Mouse (Mus musculus) small intestine, adult 2 months (tissue): Measurements from ENCODE around the gene Speg. TPM values are rescaled to one million over a fixed set of nuclear protein-coding genes. Genes with fewer than 3 reads are reported as not detected.

ENCODE experiments used
- H3K27ac ChIP-seq: fragments of 200-500 bp; 2 replicates; pipeline ENCODE4 v1.5.1; 2012; ENCODE audit warnings: low read depth, low read length, control low read depth, inconsistent platforms; ENCODE audit not compliant: insufficient read depth
- H3K27me3 ChIP-seq: fragments of 200-500 bp; 2 replicates; pipeline ENCODE4 v1.6.1; 2012; ENCODE audit warnings: mild to moderate bottlenecking, moderate library complexity, low read length, inconsistent platforms; ENCODE audit not compliant: control insufficient read depth, insufficient read depth
- H3K36me3 ChIP-seq: fragments of 200-500 bp; 2 replicates; pipeline ENCODE4 v1.6.1; 2012; ENCODE audit warnings: mild to moderate bottlenecking, low read length, control low read depth, inconsistent platforms; ENCODE audit not compliant: control insufficient read depth, insufficient read depth
- H3K4me1 ChIP-seq: fragments of 200-500 bp; 2 replicates; pipeline ENCODE4 v1.6.1; 2012; ENCODE audit warnings: low read length, inconsistent platforms, mixed read lengths; ENCODE audit not compliant: control insufficient read depth, insufficient read depth, insufficient read length
- H3K4me3 ChIP-seq: fragments of 200-500 bp; 2 replicates; pipeline ENCODE4 v1.5.1; 2012; ENCODE audit warnings: low read depth, mild to moderate bottlenecking, control low read depth, inconsistent platforms, low read length, moderate library complexity
- CTCF ChIP-seq: fragments of 200-500 bp; IDR thresholded peaks from 2 replicates; pipeline ENCODE4 v1.5.1; 2012; ENCODE audit warnings: low read depth, mild to moderate bottlenecking, control low read depth, inconsistent platforms, low read length, moderate library complexity, mixed read lengths; ENCODE audit not compliant: insufficient replicate concordance, insufficient read length; ENCODE audit errors: extremely low read depth
- POLR2A ChIP-seq: fragments of 200-500 bp; IDR thresholded peaks from 2 replicates; pipeline ENCODE4 v1.6.1; 2012; ENCODE audit warnings: low read depth, mild to moderate bottlenecking, control low read depth, inconsistent platforms, low read length, moderate library complexity
- WGBS: fragments of 180-500 bp; shearing (Covaris S2); methylation state at CpG from one replicate; pipeline ENCODE4 v1.1.7; 2018; 5-methylcytosine and 5-hydroxymethylcytosine counted together
- polyA plus RNA-seq: library from polyadenylated mRNA; depleted of rRNA; stranded (reverse); fragments of >200 nt; gene quantifications from 2 replicates; pipeline ENCODE4 v1.2.3, GENCODE M21; 2012

The Speg gene
- polyA plus RNA-seq, 1 experiment: 23.2 TPM

DNA sequence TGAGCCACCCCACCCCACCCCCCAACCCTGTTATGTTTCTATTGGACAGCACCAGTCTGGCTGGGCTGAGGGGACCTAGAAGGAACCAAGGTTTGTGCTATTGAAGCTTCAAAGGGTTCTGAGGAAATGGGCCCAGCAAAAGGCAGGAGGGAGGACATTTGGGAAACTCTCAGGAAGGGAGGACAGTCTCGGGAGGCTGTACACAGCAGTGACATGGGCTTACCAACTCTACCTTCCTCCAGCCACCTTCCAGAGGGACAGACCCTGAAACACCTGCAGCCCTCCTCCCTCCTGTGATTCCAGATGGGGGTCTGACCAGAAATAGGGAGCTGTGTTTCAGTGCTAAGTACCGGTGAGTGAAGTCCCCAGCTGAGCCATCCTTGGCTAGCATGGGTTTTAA, 34.6 kb upstream of the Speg start:
- Histone ChIP-seq H3K27me3 (no peaks in the 10 kb centered on the region), H3K27ac (no peak overlapping the region), H3K4me1 (peaks cover 18% of the 10 kb centered on the region), H3K4me3 (no peak overlapping the region), H3K36me3 (no peaks in the 10 kb centered on the region)
- 88% methylated on average over 2 of the region's 2 CpGs for WGBS
- TF ChIP-seq CTCF (no peak), POLR2A (no peak)

DNA sequence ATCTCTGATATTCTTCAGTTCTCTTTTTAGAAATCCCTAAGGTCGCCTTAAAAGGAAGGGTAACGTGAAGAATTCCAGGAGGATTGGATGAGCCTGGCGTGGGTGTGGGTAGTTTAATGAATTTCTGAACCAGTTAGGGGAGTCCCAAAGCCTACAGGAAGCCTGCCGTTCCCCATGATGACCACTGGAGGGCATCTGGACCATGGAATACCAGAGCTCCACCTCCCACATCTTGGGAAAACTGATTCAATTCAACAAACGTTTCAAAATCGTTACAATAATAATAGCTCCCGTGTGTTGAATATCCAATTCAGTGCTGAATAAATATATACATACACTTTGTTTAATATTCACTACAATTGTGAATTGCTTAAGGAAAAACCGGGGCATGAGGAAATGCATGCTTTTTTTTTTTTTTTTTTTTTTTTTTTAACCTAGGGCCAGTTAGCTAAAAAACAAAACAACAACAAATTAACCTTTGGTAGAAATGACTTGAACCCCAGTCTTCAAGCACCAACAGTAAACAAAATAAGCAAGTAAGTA, 32.2 kb upstream of the Speg start:
- WGBS: 1% methylated on average over 8 of the region's 8 CpGs
- Histone ChIP-seq H3K4me3 (no peak overlapping the region), H3K36me3 (no peaks in the 10 kb centered on the region), H3K27me3 (no peaks in the 10 kb centered on the region), H3K27ac (no peak overlapping the region), H3K4me1 (peaks cover 6% of the 10 kb centered on the region; the same call in 1 of the 2 replicates)
- TF ChIP-seq POLR2A: no peak
- TF ChIP-seq CTCF: peak; percentile 89; the same call in 1 of the 2 replicates

DNA sequence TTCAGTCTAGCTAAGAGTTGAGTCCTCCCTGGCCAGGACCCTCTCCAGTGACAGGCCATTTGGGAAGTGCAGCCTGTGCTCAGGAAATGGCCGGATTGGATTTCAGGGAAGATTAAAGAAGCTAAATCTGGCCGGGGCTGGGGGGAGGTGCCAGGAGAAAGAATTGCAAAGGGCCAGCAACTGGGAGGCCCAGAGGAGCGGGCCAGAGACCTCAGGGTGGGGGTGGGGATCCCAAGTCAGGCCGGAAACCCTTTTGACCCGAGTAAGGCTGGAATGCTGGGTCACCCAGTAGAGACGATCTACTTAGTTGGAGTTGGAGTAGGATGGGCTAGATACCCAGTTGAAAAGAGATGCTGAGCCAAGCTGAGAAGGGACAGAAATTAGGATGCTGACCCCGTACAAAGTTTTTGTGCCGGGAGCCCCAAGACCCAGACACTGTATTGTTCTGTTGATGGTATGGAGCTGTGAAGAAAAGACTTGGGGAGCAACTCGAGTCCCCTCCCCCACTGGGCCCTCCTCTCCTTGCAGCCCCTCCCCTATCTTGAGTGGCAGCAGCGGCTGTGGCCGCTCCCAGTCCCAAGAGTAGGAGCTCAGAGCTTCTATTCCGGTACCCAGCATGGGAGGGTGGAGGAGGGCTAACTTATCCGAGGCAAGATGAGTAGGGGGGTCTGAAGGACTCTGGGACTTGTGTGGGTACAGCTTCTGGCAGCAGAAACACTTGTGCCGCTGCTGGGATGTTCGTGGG, 30.6 kb upstream of the Speg start:
- no peak overlapping the region; the same call in 1 of the 2 replicates for H3K4me3 ChIP-seq
- 34% methylated on average over 15 of the region's 15 CpGs for WGBS
- H3K36me3 ChIP-seq: no peaks in the 10 kb centered on the region
- H3K27me3 ChIP-seq: no peaks in the 10 kb centered on the region
- peak overlapping the region; percentile 64 for H3K27ac ChIP-seq
- TF ChIP-seq POLR2A (no peak), CTCF (0 out of 2 replicates have a peak, but pooled peaks have one; percentile 2)
- no peaks in the 10 kb centered on the region for H3K4me1 ChIP-seq

DNA sequence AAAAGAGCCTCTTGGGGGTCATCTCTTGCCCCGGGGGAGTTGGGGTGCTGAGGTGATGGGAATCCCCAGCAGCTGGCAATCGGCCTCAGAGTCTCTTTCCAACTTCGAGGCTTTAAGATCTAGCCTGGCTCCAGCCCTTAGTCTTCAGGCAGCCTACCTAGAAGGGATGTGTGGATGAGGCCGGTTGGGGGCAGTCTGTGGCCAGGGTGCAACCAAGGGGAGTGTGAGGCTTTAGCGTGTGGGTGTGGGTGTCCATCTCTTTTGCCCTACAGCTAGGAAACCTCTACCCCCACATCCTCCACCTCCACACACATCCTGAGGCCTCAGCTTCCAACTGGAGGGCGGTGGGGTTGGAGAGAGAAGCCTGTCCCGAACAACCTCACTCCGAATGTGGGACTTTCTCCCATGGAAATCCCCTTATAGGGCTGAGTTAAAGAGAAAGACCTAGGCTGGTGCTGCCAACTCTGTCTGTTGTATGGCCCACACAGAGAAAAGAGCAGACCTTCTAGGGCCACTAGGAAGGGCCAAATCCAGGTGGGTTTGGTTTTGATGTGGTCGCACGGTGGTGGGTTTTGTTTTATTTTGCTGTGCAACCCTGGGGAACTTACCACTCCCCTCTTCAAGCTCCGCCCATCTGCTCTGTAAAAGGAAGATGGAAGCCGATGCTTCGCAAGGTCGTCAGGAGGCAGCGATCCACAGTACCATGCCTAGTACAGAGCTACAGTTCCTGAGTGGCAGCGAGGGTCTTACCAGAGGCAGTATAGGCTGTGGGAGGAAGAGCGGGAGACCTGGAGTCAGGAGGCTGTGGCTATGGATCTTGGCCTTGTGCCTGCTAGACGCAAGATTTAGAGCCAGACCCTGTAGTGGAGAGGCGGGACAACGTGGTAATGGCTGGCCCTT, 29.8 kb upstream of the Speg start:
- Histone ChIP-seq H3K27me3 (no peaks in the 10 kb centered on the region), H3K27ac (peak overlapping the region; percentile 55), H3K4me1 (no peaks in the 10 kb centered on the region), H3K36me3 (no peaks in the 10 kb centered on the region), H3K4me3 (no peak overlapping the region; the same call in 1 of the 2 replicates)
- no peak for TF ChIP-seq POLR2A
- no peak for TF ChIP-seq CTCF
- WGBS: 62% methylated on average over 20 of the region's 20 CpGs

DNA sequence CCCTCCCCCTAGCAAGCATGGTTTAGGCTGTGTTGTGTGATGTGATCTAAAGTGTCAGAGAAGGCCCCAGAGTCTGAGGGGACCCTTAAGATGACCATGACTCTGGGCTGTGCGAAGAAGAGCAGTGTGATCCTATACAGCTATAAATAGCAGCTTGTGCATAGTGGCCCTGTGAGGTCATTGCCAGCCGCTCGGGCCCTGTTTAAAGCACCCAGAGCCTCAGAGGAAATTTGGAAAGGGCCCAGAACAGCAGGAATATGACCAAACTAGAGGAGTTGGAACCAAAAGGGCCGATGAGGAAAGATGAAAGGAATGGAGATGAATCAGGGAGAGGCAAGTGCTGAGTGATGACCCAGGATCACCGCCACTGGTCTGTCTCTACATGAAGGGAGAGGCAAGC, 27.8 kb upstream of the Speg start:
- Histone ChIP-seq H3K4me1 (no peaks in the 10 kb centered on the region), H3K27ac (peak overlapping the region; percentile 76), H3K4me3 (no peak overlapping the region), H3K27me3 (no peaks in the 10 kb centered on the region), H3K36me3 (no peaks in the 10 kb centered on the region)
- TF ChIP-seq POLR2A (no peak), CTCF (no peak)
- WGBS: 72% methylated on average over 5 of the region's 5 CpGs

DNA sequence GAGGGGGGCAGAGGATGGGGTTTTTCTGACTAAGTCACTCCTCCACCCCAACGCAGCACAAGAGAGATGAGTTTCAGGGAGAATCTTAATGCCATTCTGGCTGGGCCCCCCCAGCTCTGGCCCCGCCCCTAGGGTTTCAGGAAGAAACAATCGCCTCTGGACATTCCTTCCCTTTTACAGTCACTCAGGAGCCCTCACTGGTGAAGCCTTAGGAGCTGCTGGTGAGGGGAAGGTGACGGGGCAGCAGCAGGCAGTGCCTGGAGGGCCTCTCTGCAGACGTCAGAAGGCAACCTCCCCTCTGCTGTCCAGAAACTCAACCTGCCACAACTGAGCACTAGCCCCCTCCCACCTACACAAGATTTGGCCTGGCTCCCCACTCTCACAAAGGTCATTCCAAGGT, 25.8 kb upstream of the Speg start:
- no peaks in the 10 kb centered on the region for H3K36me3 ChIP-seq
- no peaks in the 10 kb centered on the region for H3K4me1 ChIP-seq
- no peak for TF ChIP-seq CTCF
- TF ChIP-seq POLR2A: no peak
- 54% methylated on average over 5 of the region's 5 CpGs for WGBS
- H3K27me3 ChIP-seq: no peaks in the 10 kb centered on the region
- no peak overlapping the region for H3K4me3 ChIP-seq
- H3K27ac ChIP-seq: peak overlapping the region; percentile 47

DNA sequence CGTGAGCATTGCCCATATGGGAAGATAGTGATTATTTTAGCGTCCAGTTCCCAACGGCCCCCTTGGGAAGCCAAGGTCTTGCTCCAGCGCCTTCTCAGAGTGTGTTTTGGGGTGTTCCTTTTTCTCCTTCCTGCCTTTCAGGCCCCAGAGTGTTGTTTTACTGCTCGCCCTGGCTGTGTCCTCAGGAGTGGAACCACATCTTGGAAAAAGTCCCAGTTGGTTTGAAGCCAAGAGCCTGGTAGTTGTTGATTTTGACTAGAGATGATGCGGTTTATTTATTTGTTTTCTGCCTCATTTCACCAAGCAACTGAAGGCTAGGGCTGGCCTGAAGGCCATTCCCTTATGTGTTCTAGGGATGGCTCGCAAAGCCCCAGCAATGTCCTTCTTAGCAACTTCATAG, 17.8 kb upstream of the Speg start:
- Histone ChIP-seq H3K36me3 (no peaks in the 10 kb centered on the region), H3K27ac (no peak overlapping the region; the same call in 1 of the 2 replicates), H3K27me3 (peaks cover 13% of the 10 kb centered on the region), H3K4me1 (no peaks in the 10 kb centered on the region), H3K4me3 (no peak overlapping the region)
- no peak for TF ChIP-seq POLR2A
- TF ChIP-seq CTCF: no peak
- 55% methylated on average over 7 of the region's 7 CpGs for WGBS
